Mouse (Mus musculus) gastrocnemius, postnatal 4 days (tissue): ENCODE measurements at regions not wholly inside any gene's neighbourhood (a gene's known extent, or its start where the extent isn't known, plus 50 kb on each side); places are given as distances from the start of the nearest gene placed in this dataset.

Source experiments
- DNase-seq, 2 experiments: peaks; one replicate each; pipeline ENCODE4 v3.0.0; 2021 to 2022; ENCODE audit warnings: low spot score in 2 of 2, mixed read lengths in 2 of 2

- no peak for DNase-seq
Measured at GRCm38 (mm10) chr2:73041475-73041874, 55.0 kb upstream of the Gm11084 start.

GRCm38 (mm10) chr2:73040031-73040430 is 53.5 kb upstream of the Gm11084 start:
- no peak for DNase-seq

GRCm38 (mm10) chr2:73039300-73039699 is 52.8 kb upstream of the Gm11084 start:
- no peak for DNase-seq

DNA sequence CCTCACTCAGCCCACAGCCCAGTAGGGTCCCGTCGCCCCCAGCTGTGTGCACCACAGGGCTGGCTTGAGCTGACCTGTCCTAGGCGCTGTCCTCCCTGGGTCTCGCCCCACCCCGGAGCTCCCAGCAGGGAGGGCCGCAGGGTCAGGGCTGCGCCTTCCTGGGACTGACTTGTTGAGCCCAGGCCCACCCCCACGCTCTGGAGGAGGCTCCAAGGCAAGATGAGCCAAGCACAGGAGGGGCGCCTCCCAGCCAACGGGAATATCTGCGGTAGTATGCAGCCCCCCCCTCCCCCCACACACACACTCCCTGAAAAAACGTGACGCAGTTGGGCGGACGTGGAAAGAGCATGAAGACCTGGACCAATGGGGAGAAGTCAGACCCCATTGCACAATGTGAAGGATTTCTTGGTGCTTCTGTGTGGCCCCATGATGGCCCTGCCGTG is 51.8 kb upstream of the Gm11084 start:
- DNase-seq: peak; percentile 25 to 38

DNA sequence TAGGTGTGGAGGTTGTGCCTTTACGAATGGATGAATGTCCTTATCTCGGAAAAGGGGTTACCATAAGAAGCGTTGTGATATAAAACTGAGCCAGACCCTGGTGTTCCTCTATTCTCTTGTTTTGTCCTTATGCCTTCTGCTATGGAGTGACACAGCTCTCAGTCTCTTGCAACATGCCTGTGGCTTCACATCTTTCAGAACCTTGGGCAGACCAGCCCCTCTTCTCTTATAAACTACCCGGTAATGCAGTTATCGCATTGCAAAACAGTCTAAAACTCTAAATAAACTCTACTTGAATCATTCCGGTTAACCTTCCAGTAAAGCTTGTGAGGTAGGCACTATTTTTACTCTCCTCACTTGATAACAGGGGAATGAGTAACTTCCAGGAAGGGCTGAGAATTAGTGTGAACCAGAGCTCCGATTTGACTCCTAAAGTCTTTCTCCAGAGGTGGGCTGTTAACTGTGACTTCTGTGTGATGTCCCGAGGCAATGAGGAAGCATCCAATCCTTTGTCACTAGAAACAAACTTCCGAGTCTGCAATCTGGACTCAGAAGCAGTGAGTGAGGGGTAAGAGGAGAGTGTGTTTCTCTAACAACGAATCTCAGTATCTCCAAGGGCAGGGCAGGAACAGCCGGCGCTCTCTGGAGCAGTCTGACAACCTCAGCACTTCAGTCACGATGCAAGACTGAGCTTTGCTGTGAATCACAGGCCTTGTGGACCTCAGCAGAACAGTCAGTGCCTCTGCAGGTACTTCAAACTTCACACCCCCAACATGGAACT is 50.9 kb upstream of the Gm11084 start:
- DNase-seq: no peak
